Comparison of ENCODE assay signal across 10 mouse cellular contexts in the genomic region with DNA sequence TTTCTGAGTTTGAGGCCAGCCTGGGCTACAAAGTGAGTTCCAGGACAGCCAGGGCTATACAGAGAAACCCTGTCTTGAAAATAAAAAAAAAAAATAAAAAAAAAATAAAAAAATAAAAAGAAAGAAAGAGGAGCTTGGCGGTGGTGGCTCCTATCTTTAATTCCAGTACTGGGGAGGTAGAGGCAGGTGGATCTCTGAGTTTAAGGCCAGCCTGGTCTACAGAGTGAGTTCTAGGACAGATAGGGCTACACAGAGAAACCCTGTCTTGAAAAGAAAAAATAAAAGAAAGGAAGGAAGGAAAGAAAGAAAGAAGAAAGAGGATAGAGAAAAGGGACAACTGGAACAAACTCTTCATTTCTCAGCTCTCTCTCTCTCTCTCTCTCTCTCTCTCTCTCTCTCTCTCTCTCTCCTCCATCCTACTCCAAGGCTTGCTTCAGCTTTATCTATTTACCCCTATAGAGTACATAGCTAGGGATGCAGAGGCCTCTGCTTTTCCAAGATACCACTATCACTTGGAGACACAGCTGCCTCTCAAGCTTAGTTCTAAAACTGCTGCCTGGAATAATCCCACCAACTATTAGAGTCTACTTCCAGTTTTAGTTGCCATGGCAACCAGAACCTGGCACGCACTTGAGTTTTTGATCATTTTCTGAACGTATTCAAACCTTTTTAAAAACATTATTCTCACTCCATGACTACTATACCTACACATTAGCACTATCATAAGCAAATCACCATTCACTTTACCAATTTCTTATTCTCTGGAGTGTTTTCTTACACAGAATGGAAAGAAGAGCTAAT.
DNase-seq lines count a peak whose midpoint lies in the region; ATAC-seq and TF ChIP-seq lines count a peak whose summit lies in the region.
"Had no signal": no experiment of that assay in that cellular context is flagged by ENCODE, and none has a peak within 500 bp of the region (broad histone marks: within the 10 kb centered on the region; RNA-seq: fewer than 3 reads in every experiment).

No protein-coding gene starts in this region.

- H3K4me2 ChIP-seq in forebrain, postnatal 0 days (ENCODE audit: low read depth) = no peak overlapping the region
- H3K4me2 ChIP-seq in liver, postnatal 0 days (ENCODE audit: low read depth, low read length) = no peak overlapping the region

- peaks cover 3% of the 10 kb centered on the region; the same call in 1 of the 2 replicates for H3K36me3 ChIP-seq in forebrain, postnatal 0 days (ENCODE audit: insufficient read depth)
- no peaks in the 10 kb centered on the region for H3K36me3 ChIP-seq in liver, postnatal 0 days (replicated peaks; ENCODE audit: insufficient read depth, low read length)

- H3K9me3 ChIP-seq in forebrain, postnatal 0 days (ENCODE audit: low read length) = no peaks in the 10 kb centered on the region
- H3K9me3 ChIP-seq in liver, postnatal 0 days (ENCODE audit: low read length) = no peaks in the 10 kb centered on the region

- H3K27ac ChIP-seq in forebrain, postnatal 0 days (ENCODE audit: low read depth, low read length) = 0 out of 2 replicates have a peak overlapping the region, but pooled peaks have one; percentile 46
- no peak overlapping the region for H3K27ac ChIP-seq in liver, postnatal 0 days (ENCODE audit: low read depth)

- WGBS in forebrain, postnatal 0 days = 45% methylated on average over 3 of the region's 3 CpGs
- whole genome bisulfite sequencing in liver, postnatal 0 days (ENCODE audit: insufficient replicate concordance) = 72% methylated on average over 3 of the region's 3 CpGs

- peak; percentile 84 for TF ChIP-seq EP300 in liver, postnatal 0 days (IDR thresholded peaks at IDR 0.05; ENCODE audit: low read depth)

- no peak for TF ChIP-seq POLR2A in brain, embryonic 14.5 days (IDR thresholded peaks at IDR 0.05; ENCODE audit: borderline replicate concordance, extremely low read depth, insufficient read depth, insufficient read length, poor library complexity, severe bottlenecking)

- no peaks in the 10 kb centered on the region for H3K27me3 ChIP-seq in forebrain, postnatal 0 days (ENCODE audit: insufficient read depth, low read length)
- no peaks in the 10 kb centered on the region for H3K27me3 ChIP-seq in liver, postnatal 0 days (ENCODE audit: insufficient read depth, low read length)

- DNase-seq in left cerebral cortex, adult 11 months (ENCODE audit: low spot score) = peak; percentile 18
- no peak for DNase-seq in left cerebral cortex, postnatal 36 days (ENCODE audit: low spot score in 2 of 2)
- peak; percentile 71 for DNase-seq in brain, embryonic 14.5 days (ENCODE audit: low read depth)
- peak; percentile 80 for DNase-seq in forebrain, postnatal 0 days
- DNase-seq in liver, postnatal 0 days = no peak
- DNase-seq in kidney, adult 8-10 months = no peak
- DNase-seq in retina, embryonic 14.5 days (ENCODE audit: low spot score) = no peak
- no peak for DNase-seq in lung, postnatal 25 days (ENCODE audit: low spot score)
- DNase-seq: thymus, adult 2 months had no signal

- intact Hi-C loops in left cerebral cortex, postnatal 36 days (cut with DNase I) = no loop called here

- ATAC-seq in forebrain, postnatal 0 days = peak; percentile 71
- peak; percentile 86 for ATAC-seq in liver, postnatal 0 days
- ATAC-seq: lung, postnatal 0 days had no signal

- no peak for TF ChIP-seq CTCF in brain, embryonic 14.5 days (IDR thresholded peaks at IDR 0.05; ENCODE audit: borderline replicate concordance, extremely low read depth, insufficient read depth, insufficient read length)
- TF ChIP-seq CTCF in forebrain, postnatal 0 days (IDR thresholded peaks at IDR 0.05; ENCODE audit: low read depth) = no peak
- TF ChIP-seq CTCF in liver, postnatal 0 days (IDR thresholded peaks at IDR 0.05; ENCODE audit: low read depth) = no peak

- H3K9ac ChIP-seq in forebrain, postnatal 0 days = no peak overlapping the region
- H3K9ac ChIP-seq in liver, postnatal 0 days (replicated peaks) = no peak overlapping the region

- H3K4me3 ChIP-seq in forebrain, postnatal 0 days (ENCODE audit: low read depth, low read length) = no peak overlapping the region
- H3K4me3 ChIP-seq in liver, postnatal 0 days (ENCODE audit: low read depth, low read length) = no peak overlapping the region

- no peaks in the 10 kb centered on the region for H3K4me1 ChIP-seq in forebrain, postnatal 0 days (ENCODE audit: insufficient read depth)
- H3K4me1 ChIP-seq in liver, postnatal 0 days (ENCODE audit: insufficient read depth) = no peaks in the 10 kb centered on the region

Comparison
In these comparisons a context has a peak if more than half of its experiments do, and no peak if none do; other contexts are left out.
1. DNase-seq: peak in left cerebral cortex, adult 11 months (single experiment), brain, embryonic 14.5 days (single experiment) and forebrain, postnatal 0 days (single experiment); none in left cerebral cortex, postnatal 36 days (0 of 2), liver, postnatal 0 days (single experiment), kidney, adult 8-10 months (0 of 2), retina, embryonic 14.5 days (single experiment) and lung, postnatal 25 days (single experiment).